Mouse (Mus musculus) naive thymus-derived CD4-positive, alpha-beta T cell, adult 5 months (primary cell): ENCODE results near the gene Lix1. TPM values are rescaled to one million over a fixed set of nuclear protein-coding genes. Genes with fewer than 3 reads are reported as not detected.

Experiments
- polyA plus RNA-seq: library from polyadenylated mRNA; unstranded; fragments of 100-300 nt; shearing (Covaris generic); gene quantifications from one replicate; pipeline ENCODE4 v1.2.1, GENCODE M21; 2017

Gene Lix1
- 0.12 TPM for polyA plus RNA-seq

GRCm38 (mm10) chr17:17402222-17403004, at the start of gene Lix1:
TSS of gene Lix1 (plus strand) at chr17:17402672.

GRCm38 (mm10) chr17:17373918-17374910, 28.3 kb upstream of the Lix1 start, which contains the start of gene Riok2:
TSS of gene Riok2 (plus strand) at chr17:17374309.

Other genes with a start within 250 kb of the Lix1 start
- 33.5 TPM for gene Riok2, start 28.4 kb upstream of the Lix1 start, polyA plus RNA-seq
- 63.3 TPM for gene Lnpep, start 222.4 kb downstream of the Lix1 start, polyA plus RNA-seq